Mouse (Mus musculus): ENCODE data around the gene Cdh16.
"Not testable (repeated sequence)": the region's sequence is repeated elsewhere in the genome, so short reads cannot be mapped to it uniquely, and the experiment has no call there.

Gene Cdh16

GRCm38 (mm10) chr8:104610185-104610766 is 13.9 kb downstream of the Cdh16 start:
- no peak for DNase-seq

GRCm38 (mm10) chr8:104609222-104609621 is 15.0 kb downstream of the Cdh16 start:
- no peak for DNase-seq

- DNase-seq: no peak
These were observed 16.3 kb downstream of the Cdh16 start for GRCm38 (mm10) chr8:104607944-104608343.

GRCm38 (mm10) chr8:104606329-104606728 is 17.9 kb downstream of the Cdh16 start:
- DNase-seq: no peak

- no peak for DNase-seq
These were observed 21.0 kb downstream of the Cdh16 start for GRCm38 (mm10) chr8:104603245-104603593.

GRCm38 (mm10) chr8:104602468-104603244 is 21.5 kb downstream of the Cdh16 start:
- peak; percentile 86 for DNase-seq

- DNase-seq: no peak
These were observed 22.2 kb downstream of the Cdh16 start for GRCm38 (mm10) chr8:104601941-104602371.

GRCm38 (mm10) chr8:104601386-104601785 is 22.8 kb downstream of the Cdh16 start:
- DNase-seq: no peak

- DNase-seq: no peak
These were observed 25.7 kb downstream of the Cdh16 start for GRCm38 (mm10) chr8:104598496-104598895.

GRCm38 (mm10) chr8:104597656-104598055 is 26.5 kb downstream of the Cdh16 start:
- no peak for DNase-seq

GRCm38 (mm10) chr8:104595773-104596536 is 28.2 kb downstream of the Cdh16 start:
- DNase-seq: no peak

GRCm38 (mm10) chr8:104594611-104595362 is 29.4 kb downstream of the Cdh16 start:
- no peak for DNase-seq

- DNase-seq: no peak
These were observed 30.5 kb downstream of the Cdh16 start for GRCm38 (mm10) chr8:104593536-104594325.

- DNase-seq: no peak
These were observed 31.6 kb downstream of the Cdh16 start for GRCm38 (mm10) chr8:104592566-104592965.

GRCm38 (mm10) chr8:104591856-104592255 is 32.3 kb downstream of the Cdh16 start:
- DNase-seq: no peak

- DNase-seq: peak; percentile 93
These were observed 32.9 kb downstream of the Cdh16 start, which contains the start of gene Pdp2 for GRCm38 (mm10) chr8:104591133-104591834. TSS of gene Pdp2 (plus strand) at chr8:104591451.

- no peak for DNase-seq
These were observed 33.9 kb downstream of the Cdh16 start for GRCm38 (mm10) chr8:104590284-104590683.

- DNase-seq: no peak
These were observed 39.7 kb downstream of the Cdh16 start for GRCm38 (mm10) chr8:104584522-104584921.

- DNase-seq: not testable (repeated sequence)
These were observed 46.6 kb downstream of the Cdh16 start for GRCm38 (mm10) chr8:104577606-104578005.

GRCm38 (mm10) chr8:104576820-104577219 is 47.4 kb downstream of the Cdh16 start:
- no peak for DNase-seq

Data from right cerebral cortex, adult 18-20 months (tissue).